Mouse (Mus musculus) ES-Bruce4 (cell line): Measurements from ENCODE around the gene Syce1l. TPM values are rescaled to one million over a fixed set of nuclear protein-coding genes. Genes with fewer than 3 reads are reported as not detected.

Source experiments
- H3K27ac ChIP-seq: 2 replicates; pipeline ENCODE4 v1.5.1; 2012; ENCODE audit warnings: low read length, inconsistent platforms; ENCODE audit not compliant: insufficient read depth
- H3K27me3 ChIP-seq: 2 replicates; pipeline ENCODE4 v1.6.1; 2012; ENCODE audit warnings: mild to moderate bottlenecking, low read length, inconsistent platforms; ENCODE audit not compliant: control insufficient read depth, poor library complexity, insufficient read depth, severe bottlenecking
- H3K36me3 ChIP-seq: 2 replicates; pipeline ENCODE4 v1.6.1; 2012; ENCODE audit warnings: inconsistent platforms, mild to moderate bottlenecking, low read length, moderate library complexity; ENCODE audit not compliant: control insufficient read depth, poor library complexity, insufficient read depth, severe bottlenecking
- H3K4me1 ChIP-seq: one replicate; pipeline ENCODE4 v1.8.1; 2011; ENCODE audit warnings: low read length; ENCODE audit not compliant: control insufficient read depth, insufficient read depth
- H3K4me3 ChIP-seq: 2 replicates; pipeline ENCODE4 v1.5.1; 2011; ENCODE audit warnings: low read depth, mild to moderate bottlenecking, low read length
- H3K9ac ChIP-seq: 2 replicates; pipeline ENCODE4 v1.6.1; 2012; ENCODE audit warnings: low read depth, mild to moderate bottlenecking, inconsistent platforms; ENCODE audit not compliant: poor library complexity, severe bottlenecking
- H3K9me3 ChIP-seq: replicated peaks from 2 replicates; pipeline ENCODE4 v1.6.1; 2012; ENCODE audit warnings: mild to moderate bottlenecking, low read length, inconsistent platforms; ENCODE audit not compliant: control insufficient read depth, poor library complexity, insufficient read depth, severe bottlenecking
- CTCF ChIP-seq: IDR thresholded peaks from one replicate; pipeline ENCODE4 v1.8.1; 2011; ENCODE audit warnings: low read depth, low read length
- EP300 ChIP-seq: IDR thresholded peaks from 2 replicates; pipeline ENCODE4 v1.6.1; 2011; ENCODE audit warnings: low read depth, low read length; ENCODE audit not compliant: insufficient read depth
- POLR2A ChIP-seq: IDR thresholded peaks from one replicate; pipeline ENCODE4 v1.8.1; 2011; ENCODE audit warnings: low read length; ENCODE audit not compliant: insufficient read depth
- polyA plus RNA-seq: library from polyadenylated mRNA; stranded (reverse); fragments of >200 nt; gene quantifications from 2 replicates; pipeline ENCODE4 v1.2.4, GENCODE M21; 2011; ENCODE audit warnings: low read depth; ENCODE audit not compliant: missing spikeins, insufficient read depth, insufficient read length

The Syce1l gene
- polyA plus RNA-seq, 1 experiment, result not detected

GRCm38 (mm10) chr8:113653151-113653550, 10.1 kb downstream of the Syce1l start:
- Histone ChIP-seq H3K4me3 (no peak overlapping the region), H3K9me3 (no peaks in the 10 kb centered on the region), H3K4me1 (no peaks in the 10 kb centered on the region), H3K9ac (no peak overlapping the region), H3K27me3 (no peaks in the 10 kb centered on the region; the same call in 1 of the 2 replicates), H3K27ac (no peak overlapping the region), H3K36me3 (no peaks in the 10 kb centered on the region)
- no peak for TF ChIP-seq EP300
- no peak for TF ChIP-seq CTCF
- no peak for TF ChIP-seq POLR2A

GRCm38 (mm10) chr8:113656154-113656553, 13.1 kb downstream of the Syce1l start:
- Histone ChIP-seq H3K9me3 (no peaks in the 10 kb centered on the region), H3K36me3 (no peaks in the 10 kb centered on the region), H3K9ac (no peak overlapping the region), H3K27ac (no peak overlapping the region), H3K4me1 (no peaks in the 10 kb centered on the region), H3K4me3 (no peak overlapping the region), H3K27me3 (no peaks in the 10 kb centered on the region; the same call in 1 of the 2 replicates)
- TF ChIP-seq EP300, result no peak
- TF ChIP-seq POLR2A, result no peak
- no peak for TF ChIP-seq CTCF

GRCm38 (mm10) chr8:113656681-113657298, 13.8 kb downstream of the Syce1l start:
- Histone ChIP-seq H3K27me3 (no peaks in the 10 kb centered on the region; the same call in 1 of the 2 replicates), H3K9me3 (no peaks in the 10 kb centered on the region), H3K36me3 (no peaks in the 10 kb centered on the region), H3K4me3 (no peak overlapping the region), H3K4me1 (no peaks in the 10 kb centered on the region), H3K9ac (no peak overlapping the region), H3K27ac (no peak overlapping the region)
- TF ChIP-seq POLR2A (no peak), EP300 (no peak), CTCF (no peak)

DNA sequence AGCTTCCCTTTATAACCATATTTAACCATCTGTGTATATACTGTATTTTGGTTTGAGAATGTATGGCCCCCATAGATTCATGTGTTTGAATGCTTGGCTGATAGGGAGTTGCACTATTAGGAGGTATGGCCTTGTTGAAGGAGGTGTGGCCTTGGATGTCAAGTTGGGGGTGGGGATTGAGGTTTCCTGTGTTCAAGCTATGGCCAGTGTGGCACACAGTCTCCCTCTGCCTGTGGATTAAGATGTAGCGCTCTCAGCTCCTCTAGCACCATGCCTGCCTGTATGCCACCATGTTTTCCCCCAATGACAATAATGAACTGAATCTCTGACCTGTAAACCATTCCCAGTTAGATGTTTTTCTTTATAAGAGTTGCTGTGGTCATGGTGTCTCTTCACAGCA, 17.1 kb downstream of the Syce1l start:
- Histone ChIP-seq H3K36me3 (no peaks in the 10 kb centered on the region), H3K4me3 (no peak overlapping the region), H3K9ac (no peak overlapping the region), H3K27ac (no peak overlapping the region), H3K4me1 (no peaks in the 10 kb centered on the region), H3K9me3 (no peaks in the 10 kb centered on the region), H3K27me3 (no peaks in the 10 kb centered on the region; the same call in 1 of the 2 replicates)
- no peak for TF ChIP-seq EP300
- no peak for TF ChIP-seq POLR2A
- TF ChIP-seq CTCF, result no peak

GRCm38 (mm10) chr8:113664544-113664943, 21.5 kb downstream of the Syce1l start:
- Histone ChIP-seq H3K27me3 (no peaks in the 10 kb centered on the region), H3K4me3 (no peak overlapping the region), H3K9me3 (no peaks in the 10 kb centered on the region), H3K36me3 (no peaks in the 10 kb centered on the region), H3K9ac (no peak overlapping the region), H3K27ac (no peak overlapping the region), H3K4me1 (no peaks in the 10 kb centered on the region)
- no peak for TF ChIP-seq POLR2A
- TF ChIP-seq CTCF, result peak; percentile 66

GRCm38 (mm10) chr8:113665036-113665435, 22.0 kb downstream of the Syce1l start:
- Histone ChIP-seq H3K4me3 (no peak overlapping the region), H3K36me3 (no peaks in the 10 kb centered on the region), H3K9ac (no peak overlapping the region), H3K27ac (no peak overlapping the region), H3K4me1 (no peaks in the 10 kb centered on the region), H3K27me3 (no peaks in the 10 kb centered on the region), H3K9me3 (no peaks in the 10 kb centered on the region)
- no peak for TF ChIP-seq CTCF
- no peak for TF ChIP-seq POLR2A
- no peak for TF ChIP-seq EP300
